8 mouse cellular contexts compared by ENCODE assay signal in the genomic region with DNA sequence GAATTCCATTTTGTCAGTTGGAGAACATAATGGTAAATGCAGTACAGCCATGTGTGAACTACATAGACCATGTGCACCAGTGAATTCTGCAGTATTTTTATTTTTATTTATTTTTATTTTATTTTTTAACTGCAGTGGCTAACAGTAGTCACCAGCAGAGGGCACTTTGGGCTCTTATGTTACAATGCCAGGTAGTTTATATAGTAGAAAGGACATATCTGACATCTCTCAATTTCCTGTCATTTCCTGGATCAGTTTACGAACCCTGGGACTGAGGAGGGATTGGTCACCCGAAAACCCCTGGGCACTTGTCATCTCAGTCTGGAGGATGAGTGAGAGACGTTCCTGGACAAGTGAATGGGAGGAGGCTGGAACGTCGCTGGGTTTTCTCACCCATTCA. TPM values are rescaled to one million over a fixed set of nuclear protein-coding genes. Genes with fewer than 3 reads are reported as not detected.
DNase-seq lines count a peak whose midpoint lies in the region; ATAC-seq and TF ChIP-seq lines count a peak whose summit lies in the region.

No protein-coding gene starts in this region.

- H3K9ac ChIP-seq in forebrain, embryonic 16.5 days (replicated peaks; ENCODE audit: low read depth, low read length) = no peak overlapping the region
- no peak overlapping the region for H3K9ac ChIP-seq in lung, postnatal 0 days (replicated peaks; ENCODE audit: low read depth)

- peak overlapping the region; percentile 19; the same call in 1 of the 2 replicates for H3K4me2 ChIP-seq in forebrain, embryonic 16.5 days (ENCODE audit: low read length)
- H3K4me2 ChIP-seq in lung, postnatal 0 days (replicated peaks; ENCODE audit: low read depth, low read length) = 0 out of 2 replicates have a peak overlapping the region, but pooled peaks have one; percentile 20

- H3K4me1 ChIP-seq in forebrain, embryonic 16.5 days (replicated peaks; ENCODE audit: control insufficient read depth, insufficient read depth, low read length) = no peaks in the 10 kb centered on the region; the same call in 1 of the 2 replicates
- H3K4me1 ChIP-seq in lung, postnatal 0 days (ENCODE audit: insufficient read depth, low read depth, low read length) = no peaks in the 10 kb centered on the region

- POLR2A ChIA-PET in Patski (lab: Charles Lee) = no interaction called here

- DNase-seq in kidney, postnatal 10 days = peak; percentile 11
- no peak for DNase-seq in kidney, adult 11 months
- DNase-seq in Patski (ENCODE audit: low read depth, low spot score) = no peak
- DNase-seq in lung, postnatal 0 days (ENCODE audit: low spot score) = peak; percentile 44
- no peak for DNase-seq in c-Kit-positive CD71-positive TER-119-positive erythroid progenitor cells, embryonic 14.5 days (ENCODE audit: low spot score)
- no peak for DNase-seq in testis, postnatal 10 days (ENCODE audit: low spot score)

- WGBS in forebrain, embryonic 16.5 days = 27% methylated on average over 5 of the region's 5 CpGs
- WGBS in lung, postnatal 0 days = 12% methylated on average over 5 of the region's 5 CpGs

- no peak for ATAC-seq in Patski
- 0 out of 2 replicates have a peak, but pooled peaks have one; percentile 33 for ATAC-seq in forebrain, embryonic 16.5 days
- ATAC-seq in lung, postnatal 0 days = no peak
- no peak for ATAC-seq in activated CD4-positive, CD25-positive, alpha-beta regulatory T cell, adult 4 months

- TF ChIP-seq CTCF in Patski (IDR thresholded peaks at IDR 0.05) = peak; percentile 50
- TF ChIP-seq CTCF in lung, postnatal 0 days (IDR thresholded peaks at IDR 0.05) = peak; percentile 49

- H3K27me3 ChIP-seq in Patski = no peaks in the 10 kb centered on the region
- H3K27me3 ChIP-seq in forebrain, embryonic 16.5 days (replicated peaks; ENCODE audit: control insufficient read depth, insufficient read depth, low read length) = peaks cover 8% of the 10 kb centered on the region; the same call in 1 of the 2 replicates
- H3K27me3 ChIP-seq in lung, postnatal 0 days (replicated peaks; ENCODE audit: insufficient read depth, low read length) = no peaks in the 10 kb centered on the region

- CTCF ChIA-PET in Patski (lab: Charles Lee) = interaction anchor here (1.0 kb wide), 1 partner anchor 101 kb away, joined by 3 read pairs; no protein-coding TSS in a partner anchor

- H3K4me3 ChIP-seq in forebrain, embryonic 16.5 days (replicated peaks; ENCODE audit: low read length) = no peak overlapping the region
- H3K4me3 ChIP-seq in lung, postnatal 0 days (ENCODE audit: low read depth, low read length) = no peak overlapping the region

- in situ Hi-C loops in Patski (cut with MboI; ENCODE audit: low pct_unique_long_range_greater_than_20kb) = no loop called here

- H3K9me3 ChIP-seq in forebrain, embryonic 16.5 days (ENCODE audit: control insufficient read depth, low read length) = no peaks in the 10 kb centered on the region
- H3K9me3 ChIP-seq in lung, postnatal 0 days (ENCODE audit: low read length) = no peaks in the 10 kb centered on the region

- no peak for TF ChIP-seq EP300 in lung, postnatal 0 days (IDR thresholded peaks at IDR 0.05)

- H3K27ac ChIP-seq in forebrain, embryonic 16.5 days (ENCODE audit: low read length) = no peak overlapping the region
- no peak overlapping the region for H3K27ac ChIP-seq in lung, postnatal 0 days (ENCODE audit: low read length)

- H3K36me3 ChIP-seq in forebrain, embryonic 16.5 days (ENCODE audit: control insufficient read depth, insufficient read depth) = no peaks in the 10 kb centered on the region
- no peaks in the 10 kb centered on the region for H3K36me3 ChIP-seq in lung, postnatal 0 days (ENCODE audit: insufficient read depth, low read length)

RNA-seq across cellular contexts. Expression of a gene that starts 52.4 kb away (rescaled TPM):
- polyA plus RNA-seq in Patski (2021) = 41.0 TPM
- 62.6 and 67.2 TPM in 2 replicates for polyA plus RNA-seq in forebrain, embryonic 16.5 days (2015; fragmentation: Nextera tagmentation; extraction: Ambion mirVana)
- 24.9 and 25.3 TPM in 2 replicates for polyA plus RNA-seq in lung, postnatal 0 days (2015; fragmentation: Nextera tagmentation; extraction: Ambion mirVana)
- polyA plus RNA-seq in activated CD4-positive, CD25-positive, alpha-beta regulatory T cell, adult 4 months (2017; shearing (Covaris generic)) = 10 to 100 TPM; 13.1 to 13.2 TPM

Comparison
In these comparisons a context has a peak if more than half of its experiments do, and no peak if none do; other contexts are left out.
1. DNase-seq: peak in kidney, postnatal 10 days (single experiment) and lung, postnatal 0 days (single experiment); none in kidney, adult 11 months (single experiment), Patski (single experiment), c-Kit-positive CD71-positive TER-119-positive erythroid progenitor cells, embryonic 14.5 days (single experiment) and testis, postnatal 10 days (single experiment).